In the genomic region with DNA sequence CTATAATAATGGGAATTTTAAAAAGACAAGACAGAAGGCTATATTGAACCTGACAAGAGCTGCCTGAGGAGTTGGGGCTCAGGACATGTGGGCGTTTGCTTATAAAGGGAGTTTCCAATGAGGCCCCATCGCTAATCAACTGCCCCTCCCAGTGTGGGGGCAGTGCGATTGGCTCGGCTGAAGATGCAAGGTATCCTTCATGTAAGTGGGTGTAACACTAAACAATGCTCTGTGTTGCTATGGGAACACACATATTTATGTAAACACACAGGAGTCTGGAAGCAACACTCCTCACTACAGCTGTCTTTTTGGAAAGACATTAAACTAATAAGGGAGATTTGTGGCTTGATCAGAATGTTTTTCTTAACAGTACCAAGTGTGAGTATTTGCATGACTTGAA, we compare ENCODE assay signal across 15 mouse cellular contexts.
"Had no signal": no experiment of that assay in that cellular context is flagged by ENCODE, and none has a peak within 500 bp of the region (broad histone marks: within the 10 kb centered on the region; RNA-seq: fewer than 3 reads in every experiment).

No protein-coding gene starts in this region.

- H3K9ac ChIP-seq: liver, embryonic 12.5 days; neural tube, embryonic 15.5 days; stomach, embryonic 15.5 days had no signal

- H3K9me3 ChIP-seq: liver, embryonic 12.5 days; midbrain, embryonic 10.5 days; neural tube, embryonic 15.5 days; stomach, embryonic 15.5 days had no signal

- ATAC-seq: intestine, embryonic 16.5 days; liver, embryonic 12.5 days; lung, postnatal 0 days had no signal

- H3K4me2 ChIP-seq: liver, embryonic 12.5 days; neural tube, embryonic 15.5 days; stomach, embryonic 15.5 days had no signal

- DNase-seq: kidney, adult 8-10 months; kidney, postnatal 25 days; left cerebral cortex, postnatal 4 days; lung, adult 2 months; lung, postnatal 36 days; right cerebral cortex, postnatal 4 days; spleen, adult 18-20 months; thymus, postnatal 36 days had no signal

- H3K36me3 ChIP-seq: liver, embryonic 12.5 days; midbrain, embryonic 10.5 days; neural tube, embryonic 15.5 days; stomach, embryonic 15.5 days had no signal

- H3K27ac ChIP-seq: liver, embryonic 12.5 days; midbrain, embryonic 10.5 days; neural tube, embryonic 15.5 days; stomach, embryonic 15.5 days had no signal

- H3K27me3 ChIP-seq: liver, embryonic 12.5 days; neural tube, embryonic 15.5 days; stomach, embryonic 15.5 days had no signal

- H3K4me3 ChIP-seq: liver, embryonic 12.5 days; midbrain, embryonic 10.5 days; myocyte; neural tube, embryonic 15.5 days; stomach, embryonic 15.5 days had no signal
